Mouse (Mus musculus): Measurements from ENCODE around the gene Mydgf. TPM values are rescaled to one million over a fixed set of nuclear protein-coding genes. Genes with fewer than 3 reads are reported as not detected.

Gene Mydgf
- polyA plus RNA-seq, 1 experiment = not detected

GRCm38 (mm10) chr17:56131136-56131535 is 52.6 kb downstream of the Mydgf start:
- WGBS = 90% methylated on average over 10 of the region's 10 CpGs

GRCm38 (mm10) chr17:56128246-56128645 is 55.5 kb downstream of the Mydgf start:
- TF ChIP-seq CTCF (IDR thresholded peaks at IDR 0.05; ENCODE audit: insufficient read depth, low read depth, low read length) = no peak
- no peak for TF ChIP-seq POLR2A (IDR thresholded peaks at IDR 0.05; ENCODE audit: insufficient read depth, low read depth, low read length)

More at GRCm38 (mm10) chr17:56131136-56131535, 52.6 kb downstream of the Mydgf start:
- peaks cover 25% of the 10 kb centered on the region for H3K4me1 ChIP-seq (ENCODE audit: control insufficient read depth, insufficient read depth, low read length)
- TF ChIP-seq CTCF (IDR thresholded peaks at IDR 0.05; ENCODE audit: insufficient read depth, low read depth, low read length) = no peak
- H3K27ac ChIP-seq (ENCODE audit: insufficient read depth, low read depth, low read length) = no peak overlapping the region
- no peak overlapping the region for H3K4me3 ChIP-seq (ENCODE audit: insufficient read depth, low read depth, low read length)

GRCm38 (mm10) chr17:56126175-56126574 is 57.5 kb downstream of the Mydgf start:
- 74% methylated on average over 11 of the region's 11 CpGs for WGBS
- H3K27ac ChIP-seq (ENCODE audit: insufficient read depth, low read depth, low read length) = no peak overlapping the region
- no peak overlapping the region for H3K4me3 ChIP-seq (ENCODE audit: insufficient read depth, low read depth, low read length)
- no peak for TF ChIP-seq POLR2A (IDR thresholded peaks at IDR 0.05; ENCODE audit: insufficient read depth, low read depth, low read length)
- TF ChIP-seq CTCF (IDR thresholded peaks at IDR 0.05; ENCODE audit: insufficient read depth, low read depth, low read length) = no peak
- no peaks in the 10 kb centered on the region for H3K4me1 ChIP-seq (ENCODE audit: control insufficient read depth, insufficient read depth, low read length)

More at GRCm38 (mm10) chr17:56128246-56128645, 55.5 kb downstream of the Mydgf start:
- Histone ChIP-seq H3K4me3 (ENCODE audit: insufficient read depth, low read depth, low read length) (no peak overlapping the region), H3K4me1 (ENCODE audit: control insufficient read depth, insufficient read depth, low read length) (peaks cover 5% of the 10 kb centered on the region), H3K27ac (ENCODE audit: insufficient read depth, low read depth, low read length) (no peak overlapping the region)
- 77% methylated on average over 15 of the region's 15 CpGs for WGBS

Other genes starting within 250 kb of the Mydgf start
- gene Zfp119b, start 234.4 kb downstream of the Mydgf start, polyA plus RNA-seq (2012; ENCODE audit: insufficient read depth, insufficient read length, low replicate concordance, missing spikeins) = not detected in 2 replicates
- gene Ebi3, start 231.3 kb downstream of the Mydgf start, polyA plus RNA-seq (2012; ENCODE audit: insufficient read depth, insufficient read length, low replicate concordance, missing spikeins) = not detected in 2 replicates
- gene Yju2, start 224.8 kb downstream of the Mydgf start, polyA plus RNA-seq (2012; ENCODE audit: insufficient read depth, insufficient read length, low replicate concordance, missing spikeins) = not detected in 2 replicates
- not detected in 2 replicates for gene Shd, start 213.5 kb downstream of the Mydgf start, polyA plus RNA-seq (2012; ENCODE audit: insufficient read depth, insufficient read length, low replicate concordance, missing spikeins)
- not detected in 2 replicates for gene Fsd1, start 197.4 kb downstream of the Mydgf start, polyA plus RNA-seq (2012; ENCODE audit: insufficient read depth, insufficient read length, low replicate concordance, missing spikeins)
- not detected in 2 replicates for gene Stap2, start 178.3 kb downstream of the Mydgf start, polyA plus RNA-seq (2012; ENCODE audit: insufficient read depth, insufficient read length, low replicate concordance, missing spikeins)
- gene Mpnd, start 178.2 kb downstream of the Mydgf start, polyA plus RNA-seq (2012; ENCODE audit: insufficient read depth, insufficient read length, low replicate concordance, missing spikeins) = not detected in 2 replicates
- not detected in 2 replicates for gene Sh3gl1, start 147.3 kb downstream of the Mydgf start, polyA plus RNA-seq (2012; ENCODE audit: insufficient read depth, insufficient read length, low replicate concordance, missing spikeins)
- gene Chaf1a, start 143.5 kb downstream of the Mydgf start, polyA plus RNA-seq (2012; ENCODE audit: insufficient read depth, insufficient read length, low replicate concordance, missing spikeins) = not detected in 2 replicates
- gene Ubxn6, start 108.9 kb downstream of the Mydgf start, polyA plus RNA-seq (2012; ENCODE audit: insufficient read depth, insufficient read length, low replicate concordance, missing spikeins) = not detected in 2 replicates
- gene Hdgfl2, start 104.3 kb downstream of the Mydgf start, polyA plus RNA-seq (2012; ENCODE audit: insufficient read depth, insufficient read length, low replicate concordance, missing spikeins) = 483 TPM in 1 of 2 replicates, not detected in the other
- gene Plin4, start 74.1 kb downstream of the Mydgf start, polyA plus RNA-seq (2012; ENCODE audit: insufficient read depth, insufficient read length, low replicate concordance, missing spikeins) = not detected in 2 replicates
- not detected in 2 replicates for gene Plin5, start 66.3 kb downstream of the Mydgf start, polyA plus RNA-seq (2012; ENCODE audit: insufficient read depth, insufficient read length, low replicate concordance, missing spikeins)
- gene Lrg1, start 61.9 kb downstream of the Mydgf start, polyA plus RNA-seq (2012; ENCODE audit: insufficient read depth, insufficient read length, low replicate concordance, missing spikeins) = not detected in 2 replicates
- gene Sema6b, start 43.6 kb downstream of the Mydgf start, polyA plus RNA-seq (2012; ENCODE audit: insufficient read depth, insufficient read length, low replicate concordance, missing spikeins) = not detected in 2 replicates
- gene Tnfaip8l1, start 21.4 kb downstream of the Mydgf start, polyA plus RNA-seq (2012; ENCODE audit: insufficient read depth, insufficient read length, low replicate concordance, missing spikeins) = not detected in 2 replicates
- gene Dpp9, start 35.0 kb upstream of the Mydgf start, polyA plus RNA-seq (2012; ENCODE audit: insufficient read depth, insufficient read length, low replicate concordance, missing spikeins) = not detected in 2 replicates
- not detected in 2 replicates for gene Fem1a, start 72.9 kb upstream of the Mydgf start, polyA plus RNA-seq (2012; ENCODE audit: insufficient read depth, insufficient read length, low replicate concordance, missing spikeins)
- gene Ticam1, start 92.9 kb upstream of the Mydgf start, polyA plus RNA-seq (2012; ENCODE audit: insufficient read depth, insufficient read length, low replicate concordance, missing spikeins) = not detected in 2 replicates
- not detected in 2 replicates for gene Plin3, start 109.0 kb upstream of the Mydgf start, polyA plus RNA-seq (2012; ENCODE audit: insufficient read depth, insufficient read length, low replicate concordance, missing spikeins)
- gene Arrdc5, start 116.4 kb upstream of the Mydgf start, polyA plus RNA-seq (2012; ENCODE audit: insufficient read depth, insufficient read length, low replicate concordance, missing spikeins) = not detected in 2 replicates
- gene Uhrf1, start 119.4 kb upstream of the Mydgf start, polyA plus RNA-seq (2012; ENCODE audit: insufficient read depth, insufficient read length, low replicate concordance, missing spikeins) = not detected in 2 replicates
- not detected in 2 replicates for gene Kdm4b, start 142.1 kb upstream of the Mydgf start, polyA plus RNA-seq (2012; ENCODE audit: insufficient read depth, insufficient read length, low replicate concordance, missing spikeins)